Mouse (Mus musculus): ENCODE measurements around the gene Efhc1.

Gene Efhc1

GRCm38 (mm10) chr1:21007941-21008701, 56.7 kb downstream of the Efhc1 start:
- DNase-seq (ENCODE audit: low read depth, low spot score): no peak

GRCm38 (mm10) chr1:21008891-21009290, 57.5 kb downstream of the Efhc1 start:
- DNase-seq (ENCODE audit: low read depth, low spot score): no peak

GRCm38 (mm10) chr1:21010282-21010800, 58.9 kb downstream of the Efhc1 start:
- no peak for DNase-seq (ENCODE audit: low read depth, low spot score)

GRCm38 (mm10) chr1:21014463-21014862, 63.0 kb downstream of the Efhc1 start:
- DNase-seq (ENCODE audit: low read depth, low spot score): no peak

- no peak for DNase-seq (ENCODE audit: low read depth, low spot score)
These were observed 71.7 kb downstream of the Efhc1 start for GRCm38 (mm10) chr1:21023101-21023500.

GRCm38 (mm10) chr1:21025203-21025602, 73.8 kb downstream of the Efhc1 start:
- DNase-seq (ENCODE audit: low read depth, low spot score): no peak

- DNase-seq (ENCODE audit: low read depth, low spot score): no peak
These were observed 75.1 kb downstream of the Efhc1 start for GRCm38 (mm10) chr1:21026534-21026933.

- no peak for DNase-seq (ENCODE audit: low read depth, low spot score)
These were observed 77.6 kb downstream of the Efhc1 start for GRCm38 (mm10) chr1:21029000-21029399.

- no peak for DNase-seq (ENCODE audit: low read depth, low spot score)
These were observed 80.2 kb downstream of the Efhc1 start for GRCm38 (mm10) chr1:21031650-21032049.

GRCm38 (mm10) chr1:21033065-21033791, 81.8 kb downstream of the Efhc1 start:
- no peak for DNase-seq (ENCODE audit: low read depth, low spot score)

GRCm38 (mm10) chr1:21033792-21034119, 82.3 kb downstream of the Efhc1 start:
- no peak for DNase-seq (ENCODE audit: low read depth, low spot score)

- no peak for DNase-seq (ENCODE audit: low read depth, low spot score)
These were observed 84.5 kb downstream of the Efhc1 start for GRCm38 (mm10) chr1:21035878-21036277.

- no peak for DNase-seq (ENCODE audit: low read depth, low spot score)
These were observed 86.6 kb downstream of the Efhc1 start for GRCm38 (mm10) chr1:21037881-21038601.

GRCm38 (mm10) chr1:21039564-21039963, 88.1 kb downstream of the Efhc1 start:
- no peak for DNase-seq (ENCODE audit: low read depth, low spot score)

- no peak for DNase-seq (ENCODE audit: low read depth, low spot score)
These were observed 88.7 kb downstream of the Efhc1 start for GRCm38 (mm10) chr1:21040173-21040572.

Measured in retina, postnatal 7 days (tissue).